In genomic region chr15:69350053-69350739, GRCm38 (mm10) we compare ENCODE assay signal across 12 mouse cellular contexts.
"Had no signal": no experiment of that assay in that cellular context is flagged by ENCODE, and none has a peak within 500 bp of the region (broad histone marks: within the 10 kb centered on the region; RNA-seq: fewer than 3 reads in every experiment).

No protein-coding gene starts in this region.

- H3K4me3 ChIP-seq: layer of hippocampus, adult 2 months; limb, embryonic 13.5 days; myocyte had no signal

- H3K27ac ChIP-seq: layer of hippocampus, adult 2 months; limb, embryonic 13.5 days; liver, embryonic 14.5 days had no signal

- DNase-seq: kidney, adult 18-20 months; kidney, postnatal 10 days; kidney, postnatal 4 days; left cerebral cortex, postnatal 4 days; lung, adult 18-20 months; right cerebral cortex, adult 18-20 months; right cerebral cortex, postnatal 25 days; thymus, postnatal 36 days had no signal

- H3K4me1 ChIP-seq: limb, embryonic 13.5 days had no signal

- H3K27me3 ChIP-seq: limb, embryonic 13.5 days had no signal

- H3K4me2 ChIP-seq: limb, embryonic 13.5 days had no signal

- H3K36me3 ChIP-seq: limb, embryonic 13.5 days had no signal

- H3K9ac ChIP-seq: limb, embryonic 13.5 days; liver, embryonic 14.5 days had no signal

- H3K9me3 ChIP-seq: limb, embryonic 13.5 days had no signal
